Mouse (Mus musculus) midbrain, embryonic 12.5 days (tissue): ENCODE measurements around the gene Ctdspl. TPM values are rescaled to one million over a fixed set of nuclear protein-coding genes. Genes with fewer than 3 reads are reported as not detected.

Source experiments
- ATAC-seq: fragments of 200-750 bp; cut with Nextera tagmentation; 2 replicates; pipeline ENCODE4 v1.8.0; 2017; ENCODE audit warnings: low read depth, moderate TSS enrichment, moderate library complexity; ENCODE audit not compliant: low FRiP score
- H3K27ac ChIP-seq: fragments of 300-500 bp; sonication (generic); replicated peaks from 2 replicates; pipeline ENCODE4 v1.5.1; 2016; ENCODE audit warnings: mild to moderate bottlenecking
- H3K27me3 ChIP-seq: fragments of 300-500 bp; sonication (generic); 2 replicates; pipeline ENCODE4 v1.6.1; 2016; ENCODE audit warnings: mild to moderate bottlenecking
- H3K36me3 ChIP-seq: fragments of 300-500 bp; sonication (generic); 2 replicates; pipeline ENCODE4 v1.6.1; 2016
- H3K4me1 ChIP-seq: fragments of 300-500 bp; sonication (generic); 2 replicates; pipeline ENCODE4 v1.6.1; 2016
- H3K4me2 ChIP-seq: fragments of 300-500 bp; sonication (generic); replicated peaks from 2 replicates; pipeline ENCODE4 v1.6.1; 2016; ENCODE audit warnings: mild to moderate bottlenecking, moderate library complexity
- H3K4me3 ChIP-seq: fragments of 300-500 bp; sonication (generic); 2 replicates; pipeline ENCODE4 v1.5.1; 2016; ENCODE audit warnings: mild to moderate bottlenecking
- H3K9ac ChIP-seq: fragments of 300-500 bp; sonication (generic); replicated peaks from 2 replicates; pipeline ENCODE4 v1.6.1; 2016; ENCODE audit warnings: mild to moderate bottlenecking, moderate library complexity
- H3K9me3 ChIP-seq: fragments of 300-500 bp; sonication (generic); 2 replicates; pipeline ENCODE4 v1.6.1; 2016; ENCODE audit warnings: mild to moderate bottlenecking
- WGBS: fragments of 180-500 bp; shearing (Covaris S2); methylation state at CpG from one replicate; pipeline ENCODE4 v1.1.7; 2016; 5-methylcytosine and 5-hydroxymethylcytosine counted together
- polyA plus RNA-seq: library from polyadenylated mRNA; unstranded; fragments of >200 nt; fragmentation: Nextera tagmentation; extraction: Ambion mirVana; gene quantifications from 2 replicates; pipeline ENCODE4 v1.2.1, GENCODE M21; 2016

Gene Ctdspl
- polyA plus RNA-seq, 1 experiment from 2014 or later: 6.3 TPM

- Histone ChIP-seq H3K4me2 (no peak overlapping the region), H3K36me3 (no peaks in the 10 kb centered on the region), H3K4me3 (no peak overlapping the region), H3K9ac (no peak overlapping the region), H3K27ac (no peak overlapping the region), H3K4me1 (no peaks in the 10 kb centered on the region), H3K27me3 (no peaks in the 10 kb centered on the region), H3K9me3 (no peaks in the 10 kb centered on the region)
- no peak for ATAC-seq
- 96% methylated on average over 6 of the region's 6 CpGs for WGBS
Measured at GRCm38 (mm10) chr9:118997241-118997640, 71.0 kb downstream of the Ctdspl start.

GRCm38 (mm10) chr9:119000196-119000595 is 73.9 kb downstream of the Ctdspl start:
- H3K4me1 ChIP-seq: peaks cover 5% of the 10 kb centered on the region; the same call in 1 of the 2 replicates
- no peaks in the 10 kb centered on the region for H3K9me3 ChIP-seq
- H3K27ac ChIP-seq: no peak overlapping the region
- H3K4me2 ChIP-seq: no peak overlapping the region
- H3K36me3 ChIP-seq: no peaks in the 10 kb centered on the region
- 72% methylated on average over 6 of the region's 6 CpGs for WGBS
- H3K9ac ChIP-seq: no peak overlapping the region
- H3K4me3 ChIP-seq: no peak overlapping the region
- no peak for ATAC-seq
- H3K27me3 ChIP-seq: no peaks in the 10 kb centered on the region

- Histone ChIP-seq H3K9me3 (no peaks in the 10 kb centered on the region), H3K4me1 (peaks cover 14% of the 10 kb centered on the region; the same call in 1 of the 2 replicates), H3K27ac (no peak overlapping the region), H3K4me3 (no peak overlapping the region), H3K27me3 (no peaks in the 10 kb centered on the region), H3K36me3 (no peaks in the 10 kb centered on the region), H3K9ac (no peak overlapping the region), H3K4me2 (no peak overlapping the region)
- 84% methylated on average over 17 of the region's 17 CpGs for WGBS
- no peak for ATAC-seq
Measured at GRCm38 (mm10) chr9:119002267-119002666, 76.0 kb downstream of the Ctdspl start.

- Histone ChIP-seq H3K36me3 (no peaks in the 10 kb centered on the region), H3K9ac (no peak overlapping the region), H3K4me3 (no peak overlapping the region), H3K27me3 (no peaks in the 10 kb centered on the region), H3K27ac (no peak overlapping the region), H3K9me3 (no peaks in the 10 kb centered on the region), H3K4me2 (no peak overlapping the region), H3K4me1 (peaks cover 14% of the 10 kb centered on the region; the same call in 1 of the 2 replicates)
- no peak for ATAC-seq
- 93% methylated on average over 23 of the region's 23 CpGs for WGBS
Measured at GRCm38 (mm10) chr9:119003990-119004702, 77.9 kb downstream of the Ctdspl start.

GRCm38 (mm10) chr9:119004703-119005076 is 78.4 kb downstream of the Ctdspl start:
- Histone ChIP-seq H3K27ac (no peak overlapping the region), H3K9ac (no peak overlapping the region), H3K36me3 (no peaks in the 10 kb centered on the region), H3K4me2 (no peak overlapping the region), H3K4me1 (peaks cover 14% of the 10 kb centered on the region; the same call in 1 of the 2 replicates), H3K27me3 (no peaks in the 10 kb centered on the region), H3K9me3 (no peaks in the 10 kb centered on the region), H3K4me3 (no peak overlapping the region)
- 93% methylated on average over 16 of the region's 16 CpGs for WGBS
- no peak for ATAC-seq

- WGBS: 87% methylated on average over 15 of the region's 15 CpGs
- no peaks in the 10 kb centered on the region for H3K36me3 ChIP-seq
- no peaks in the 10 kb centered on the region for H3K9me3 ChIP-seq
- no peak for ATAC-seq
- H3K4me3 ChIP-seq: no peak overlapping the region
- no peak overlapping the region for H3K4me2 ChIP-seq
- no peak overlapping the region for H3K27ac ChIP-seq
- peaks cover 14% of the 10 kb centered on the region; the same call in 1 of the 2 replicates for H3K4me1 ChIP-seq
- no peaks in the 10 kb centered on the region for H3K27me3 ChIP-seq
- H3K9ac ChIP-seq: no peak overlapping the region
Measured at GRCm38 (mm10) chr9:119005303-119006029, 79.2 kb downstream of the Ctdspl start.

GRCm38 (mm10) chr9:119007266-119007665 is 81.0 kb downstream of the Ctdspl start:
- Histone ChIP-seq H3K9me3 (no peaks in the 10 kb centered on the region), H3K36me3 (no peaks in the 10 kb centered on the region), H3K4me1 (peaks cover 14% of the 10 kb centered on the region; the same call in 1 of the 2 replicates), H3K27me3 (no peaks in the 10 kb centered on the region), H3K4me2 (no peak overlapping the region), H3K4me3 (no peak overlapping the region), H3K9ac (no peak overlapping the region), H3K27ac (no peak overlapping the region)
- WGBS: 91% methylated on average over 10 of the region's 10 CpGs
- ATAC-seq: no peak

- Histone ChIP-seq H3K9me3 (no peaks in the 10 kb centered on the region), H3K27ac (no peak overlapping the region), H3K4me3 (no peak overlapping the region), H3K36me3 (no peaks in the 10 kb centered on the region), H3K4me1 (peaks cover 14% of the 10 kb centered on the region; the same call in 1 of the 2 replicates), H3K27me3 (no peaks in the 10 kb centered on the region), H3K4me2 (no peak overlapping the region), H3K9ac (no peak overlapping the region)
- ATAC-seq: no peak
- 82% methylated on average over 7 of the region's 7 CpGs for WGBS
Measured at GRCm38 (mm10) chr9:119008871-119009270, 82.6 kb downstream of the Ctdspl start.

GRCm38 (mm10) chr9:119010156-119010710 is 84.0 kb downstream of the Ctdspl start:
- ATAC-seq: no peak
- H3K27ac ChIP-seq: no peak overlapping the region
- no peaks in the 10 kb centered on the region for H3K27me3 ChIP-seq
- H3K36me3 ChIP-seq: no peaks in the 10 kb centered on the region
- no peak overlapping the region for H3K9ac ChIP-seq
- H3K4me3 ChIP-seq: no peak overlapping the region
- no peaks in the 10 kb centered on the region for H3K9me3 ChIP-seq
- H3K4me2 ChIP-seq: no peak overlapping the region
- H3K4me1 ChIP-seq: peaks cover 8% of the 10 kb centered on the region; the same call in 1 of the 2 replicates
- WGBS: 85% methylated on average over 13 of the region's 13 CpGs

- H3K27me3 ChIP-seq: no peaks in the 10 kb centered on the region
- ATAC-seq: no peak
- WGBS: 89% methylated on average over 7 of the region's 7 CpGs
Measured at GRCm38 (mm10) chr9:119016785-119017507, 90.7 kb downstream of the Ctdspl start.

GRCm38 (mm10) chr9:119021731-119022130 is 95.5 kb downstream of the Ctdspl start:
- Histone ChIP-seq H3K27me3 (no peaks in the 10 kb centered on the region), H3K27ac (no peak overlapping the region), H3K4me1 (no peaks in the 10 kb centered on the region)

More at GRCm38 (mm10) chr9:119016785-119017507, 90.7 kb downstream of the Ctdspl start:
- no peak overlapping the region for H3K4me2 ChIP-seq
- H3K9me3 ChIP-seq: no peaks in the 10 kb centered on the region
- no peak overlapping the region for H3K4me3 ChIP-seq
- peaks cover 6% of the 10 kb centered on the region; the same call in 1 of the 2 replicates for H3K36me3 ChIP-seq
- no peak overlapping the region for H3K9ac ChIP-seq
- H3K4me1 ChIP-seq: no peaks in the 10 kb centered on the region
- no peak overlapping the region for H3K27ac ChIP-seq

More at GRCm38 (mm10) chr9:119021731-119022130, 95.5 kb downstream of the Ctdspl start:
- peaks cover 6% of the 10 kb centered on the region; the same call in 1 of the 2 replicates for H3K36me3 ChIP-seq
- no peak overlapping the region for H3K4me3 ChIP-seq
- H3K9ac ChIP-seq: no peak overlapping the region
- no peak for ATAC-seq
- no peak overlapping the region for H3K4me2 ChIP-seq
- 73% methylated on average over 7 of the region's 7 CpGs for WGBS
- H3K9me3 ChIP-seq: no peaks in the 10 kb centered on the region
